Mouse (Mus musculus) embryonic stem cell, embryonic (primary cell): Measurements from ENCODE around the gene Aebp1.

ENCODE experiments used
- CTCF ChIA-PET, 4 experiments: fragments of 300-600 bp in 2 of 4; fragments of 350-600 bp in 2 of 4; sonication (Branson Sonifier 250); formaldehyde crosslinking; loops; one replicate each; lab custom pipeline; 2022; ENCODE audit warnings: inconsistent platforms in 2 of 4; lab: Charles Lee
- POLR2A ChIA-PET, 4 experiments: fragments of 300-600 bp in 2 of 4; fragments of 350-600 bp in 2 of 4; sonication (Branson Sonifier 250); formaldehyde crosslinking; loops; one replicate each; lab custom pipeline; 2022; ENCODE audit warnings: antibody characterized with exemption in 4 of 4, inconsistent platforms in 1 of 4; lab: Charles Lee

The Aebp1 gene

DNA sequence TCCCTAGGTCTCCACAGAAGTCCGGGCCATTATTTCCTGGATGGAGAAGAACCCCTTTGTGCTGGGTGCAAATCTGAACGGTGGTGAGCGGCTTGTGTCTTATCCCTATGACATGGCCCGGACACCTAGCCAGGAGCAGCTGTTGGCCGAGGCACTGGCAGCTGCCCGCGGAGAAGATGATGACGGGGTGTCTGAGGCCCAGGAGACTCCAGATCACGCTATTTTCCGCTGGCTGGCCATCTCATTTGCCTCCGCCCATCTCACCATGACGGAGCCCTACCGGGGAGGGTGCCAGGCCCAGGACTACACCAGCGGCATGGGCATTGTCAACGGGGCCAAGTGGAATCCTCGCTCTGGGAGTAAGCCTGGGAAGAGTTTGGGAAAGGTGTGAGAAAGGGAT is 8.3 kb downstream of the Aebp1 start:
- ChIA-PET CTCF (interaction anchor here in 1 of 4 experiments (1.2 kb wide), 1 partner anchor 16 kb away, joined by 3 read pairs; no protein-coding TSS in a partner anchor), POLR2A (interaction anchor here in 2 of 4 experiments (1.1 to 3.0 kb wide), 4 partner anchors 8 to 68 kb away, joined by 3 to 21 read pairs (median 7); partner anchors contain the start of gene Pold2 (in 1 of the 2))

GRCm38 (mm10) chr11:5872707-5873106 is 11.0 kb downstream of the Aebp1 start:
- CTCF ChIA-PET, result interaction anchor here in 1 of 4 experiments (1.4 kb wide), 1 partner anchor 14 kb away, joined by 7 read pairs; no protein-coding TSS in a partner anchor
- POLR2A ChIA-PET, result interaction anchor here in 2 of 4 experiments (0.7 to 1.3 kb wide), 4 partner anchors 12 to 74 kb away, joined by 3 read pairs; no protein-coding TSS in a partner anchor

DNA sequence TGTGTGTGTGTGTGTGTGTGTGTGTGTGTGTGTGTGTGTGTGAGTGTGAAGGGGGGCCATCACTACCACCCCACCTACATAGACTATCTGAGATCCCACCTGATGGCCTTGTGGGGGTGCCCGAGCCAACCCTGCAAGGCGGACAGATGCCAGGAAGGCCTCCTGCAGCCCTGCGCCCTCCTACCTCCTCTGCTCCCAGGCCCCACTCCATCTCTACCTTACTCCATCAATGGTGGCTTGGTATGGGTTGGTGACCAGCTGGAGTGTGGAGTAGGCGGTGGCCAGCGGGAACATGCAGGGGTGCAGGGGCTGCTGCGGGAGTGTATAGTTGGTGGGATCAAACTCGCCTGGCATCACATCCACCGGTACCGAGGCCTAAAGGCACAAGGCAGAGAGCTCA is 11.4 kb downstream of the Aebp1 start:
- ChIA-PET POLR2A (interaction anchor here in 2 of 4 experiments (0.7 to 1.3 kb wide), 3 partner anchors 12 to 71 kb away, joined by 3 read pairs; no protein-coding TSS in a partner anchor), CTCF (interaction anchor here in 1 of 4 experiments (1.4 kb wide), 1 partner anchor 13 kb away, joined by 7 read pairs; no protein-coding TSS in a partner anchor)

GRCm38 (mm10) chr11:5877421-5877820 is 15.7 kb downstream of the Aebp1 start:
- CTCF ChIA-PET, result interaction anchor here (0.6 to 3.1 kb wide), 11 partner anchors 9 to 321 kb away, joined by 3 to 19 read pairs (median 3); partner anchors contain the start of genes Aebp1 (in 1 of the 4) and Ykt6 (in 1 of the 4)
- POLR2A ChIA-PET, result interaction anchor here (0.6 to 4.9 kb wide), 34 partner anchors 9 to 496 kb away, joined by 3 to 22 read pairs (median 4); partner anchors contain the start of genes Dbnl (in 2 of the 4), Polm (in 2 of the 4), Urgcp (in 2 of the 4) and Mrps24 (in 1 of the 4)

DNA sequence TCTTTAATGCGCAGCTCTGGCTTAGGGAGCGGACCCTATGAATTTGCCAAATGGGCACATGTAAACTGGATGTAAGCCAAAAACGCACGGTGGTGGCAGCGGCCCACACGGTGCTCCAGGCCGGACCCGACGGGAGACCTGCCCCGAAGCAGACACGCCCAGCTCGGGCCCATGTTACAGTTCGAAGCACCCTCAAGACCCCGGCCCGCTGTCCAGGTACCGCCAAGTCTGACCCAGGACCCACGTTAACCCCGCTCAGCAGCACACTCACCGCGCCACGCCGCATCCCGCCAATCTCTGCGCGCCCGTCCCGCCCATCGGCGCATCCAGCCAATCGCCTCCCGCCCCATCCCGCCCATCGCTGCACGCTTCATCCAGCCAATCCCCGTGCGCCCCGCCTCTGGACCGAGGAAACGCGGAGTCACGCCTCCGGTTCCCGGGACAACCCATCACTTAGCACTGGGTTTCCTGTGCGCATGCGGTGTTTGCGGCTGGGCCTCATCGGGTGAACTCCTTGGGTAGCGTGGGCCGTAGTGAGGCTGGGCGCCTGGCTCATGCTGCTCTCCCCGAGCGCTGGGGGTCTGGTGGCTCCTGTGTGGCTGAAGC is 16.3 kb downstream of the Aebp1 start, which contains the start of gene Pold2:
TSS of gene Pold2 (minus strand) at position 372 of the 606 bp plus-strand sequence.
- ChIA-PET CTCF (interaction anchor here (0.6 to 3.1 kb wide), 14 partner anchors 8 to 382 kb away, joined by 3 to 19 read pairs (median 4); partner anchors contain the start of genes Aebp1 (in 1 of the 4), Dbnl (in 1 of the 4) and Myl7 (in 1 of the 4)), POLR2A (interaction anchor here (0.6 to 4.9 kb wide), 38 partner anchors 8 to 495 kb away, joined by 3 to 22 read pairs (median 4); partner anchors contain the start of genes Dbnl (in 2 of the 4), Polm (in 2 of the 4), Aebp1 (in 1 of the 4) and Mrps24 (in 1 of the 4))

GRCm38 (mm10) chr11:5878661-5879060 is 16.9 kb downstream of the Aebp1 start:
- CTCF ChIA-PET, result interaction anchor here (0.6 to 3.1 kb wide), 11 partner anchors 8 to 381 kb away, joined by 3 to 17 read pairs (median 8); partner anchors contain the start of genes Dbnl (in 1 of the 4) and Myl7 (in 1 of the 4)

GRCm38 (mm10) chr11:5879905-5880304 is 18.2 kb downstream of the Aebp1 start:
- ChIA-PET POLR2A (interaction anchor here in 3 of 4 experiments (0.5 to 4.9 kb wide), 36 partner anchors 12 to 565 kb away, joined by 3 to 22 read pairs (median 3); partner anchors contain the start of genes Dbnl (in 2 of the 3), Gck (in 2 of the 3), Myl7 (in 1 of the 3) and Polm (in 1 of the 3)), CTCF (interaction anchor here (0.6 to 2.5 kb wide), 44 partner anchors 11 to 500 kb away, joined by 3 to 15 read pairs (median 4); partner anchors contain the start of genes Ykt6 (in 3 of the 4), Dbnl (in 2 of the 4), Myl7 (in 1 of the 4) and Polm (in 1 of the 4))

More at GRCm38 (mm10) chr11:5878661-5879060, 16.9 kb downstream of the Aebp1 start:
- POLR2A ChIA-PET, result interaction anchor here in 3 of 4 experiments (0.6 to 4.9 kb wide), 31 partner anchors 8 to 566 kb away, joined by 3 to 22 read pairs (median 4); partner anchors contain the start of genes Dbnl (in 3 of the 3), Polm (in 2 of the 3), Urgcp (in 2 of the 3) and Aebp1 (in 1 of the 3)

DNA sequence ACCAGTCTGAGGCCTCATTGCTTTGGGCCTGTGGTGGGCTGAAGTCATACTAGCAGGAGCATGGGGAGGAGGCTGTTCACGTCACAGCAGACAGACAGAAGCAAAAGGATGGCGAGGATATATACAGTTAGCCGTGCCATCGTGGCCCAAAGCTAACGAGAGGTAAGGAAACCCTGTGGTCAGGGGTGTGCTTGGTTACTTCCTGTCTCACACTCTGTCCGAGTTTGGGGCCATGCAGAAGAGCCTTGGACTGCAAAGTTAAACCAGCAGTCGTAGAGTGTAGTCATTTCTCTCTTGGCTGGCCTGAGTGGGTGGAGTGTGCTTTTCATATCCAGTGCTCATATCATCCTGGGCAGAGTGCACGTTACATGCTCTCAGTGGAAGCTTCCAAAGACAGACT is 20.8 kb downstream of the Aebp1 start:
- ChIA-PET POLR2A (interaction anchor here in 2 of 4 experiments (0.9 to 1.6 kb wide), 6 partner anchors 12 to 95 kb away, joined by 3 to 4 read pairs (median 3); partner anchors contain the start of gene Dbnl (in 1 of the 2)), CTCF (interaction anchor here in 1 of 4 experiments (0.6 to 1.2 kb wide), 3 partner anchors 73 to 764 kb away, joined by 3 to 5 read pairs (median 4); partner anchors contain the start of gene Ykt6)

DNA sequence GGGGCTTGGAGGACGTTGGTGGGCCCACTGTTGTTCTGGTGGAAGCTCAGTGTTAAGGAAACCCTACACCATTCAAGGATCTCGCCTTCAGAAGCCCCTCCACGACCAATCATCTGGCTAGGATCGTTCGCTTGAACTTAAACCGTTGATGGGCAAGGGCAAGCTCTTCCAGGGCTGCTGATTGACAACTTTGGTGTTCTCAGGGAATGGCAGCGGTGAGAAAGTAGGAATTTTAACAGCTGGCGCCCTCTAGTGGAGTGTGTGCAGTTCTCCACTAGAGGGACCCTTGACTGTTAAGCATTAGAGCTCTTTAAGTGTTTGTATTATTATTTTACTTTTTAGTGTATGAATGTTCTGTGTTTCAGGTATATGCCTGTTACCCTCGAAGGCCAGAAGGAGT is 24.4 kb downstream of the Aebp1 start:
- ChIA-PET POLR2A (interaction anchor here (0.6 to 2.2 kb wide), 39 partner anchors 8 to 771 kb away, joined by 3 to 12 read pairs (median 4); partner anchors contain the start of genes Urgcp (in 3 of the 4), Dbnl (in 1 of the 4), Ddx56 (in 1 of the 4) and Mrps24 (in 1 of the 4)), CTCF (interaction anchor here (0.5 to 3.8 kb wide), 158 partner anchors 8 to 1292 kb away, joined by 3 to 51 read pairs (median 4); partner anchors contain the start of genes Dbnl (in 3 of the 4), Myl7 (in 3 of the 4), Pold2 (in 3 of the 4) and Aebp1 (in 2 of the 4))

DNA sequence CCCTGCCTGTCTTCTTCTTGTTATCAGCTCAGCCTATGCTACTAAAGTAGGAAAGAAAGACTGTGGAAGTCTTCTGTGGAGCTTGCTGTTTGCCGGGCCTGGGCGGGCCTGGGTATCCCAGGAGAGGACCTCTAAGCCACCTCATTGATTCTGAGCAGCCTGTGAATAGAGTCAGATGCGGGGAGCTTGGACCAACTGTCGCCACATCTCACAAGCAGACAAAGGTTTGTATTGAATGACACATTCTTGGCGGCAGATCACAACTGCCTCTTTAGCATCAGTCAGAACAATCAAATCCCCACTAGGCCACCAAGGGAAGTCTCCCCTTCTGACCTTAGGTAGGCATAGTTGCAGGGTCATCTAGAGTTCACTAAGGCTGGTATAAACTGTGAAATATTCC is 25.5 kb downstream of the Aebp1 start:
- POLR2A ChIA-PET, result interaction anchor here (0.5 to 2.2 kb wide), 16 partner anchors 8 to 125 kb away, joined by 3 to 12 read pairs (median 4); partner anchors contain the start of genes Urgcp (in 2 of the 4), Myl7 (in 1 of the 4), Pgam2 (in 1 of the 4) and Polm (in 1 of the 4)
- CTCF ChIA-PET, result interaction anchor here (0.6 to 3.8 kb wide), 48 partner anchors 9 to 904 kb away, joined by 3 to 51 read pairs (median 7); partner anchors contain the start of genes Myl7 (in 2 of the 4), Pold2 (in 2 of the 4), Ykt6 (in 2 of the 4) and Aebp1 (in 1 of the 4)

DNA sequence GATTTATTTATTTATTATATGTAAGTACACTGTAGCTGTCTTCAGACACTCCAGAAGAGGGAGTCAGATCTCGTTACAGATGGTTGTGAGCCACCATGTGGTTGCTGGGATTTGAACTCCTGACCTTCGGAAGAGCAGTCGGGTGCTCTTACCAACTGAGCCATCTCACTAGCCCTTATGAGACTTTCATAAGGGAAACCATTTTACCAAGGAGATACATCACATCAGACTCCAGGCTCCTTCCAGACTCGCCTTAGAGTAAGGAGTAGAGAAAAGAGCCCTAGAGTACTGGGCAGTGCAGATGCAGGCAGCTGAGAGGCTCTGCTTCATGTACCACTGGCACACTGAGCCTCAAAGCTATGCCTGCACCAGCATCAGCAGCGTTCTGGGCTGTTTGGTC is 26.8 kb downstream of the Aebp1 start:
- CTCF ChIA-PET, result interaction anchor here in 1 of 4 experiments (1.7 kb wide), 1 partner anchor 11 kb away, joined by 3 read pairs; the partner anchor contains the start of gene Myl7
- POLR2A ChIA-PET, result interaction anchor here in 1 of 4 experiments (1.2 kb wide), 1 partner anchor 11 kb away, joined by 3 read pairs; no protein-coding TSS in a partner anchor

- POLR2A ChIA-PET, result interaction anchor here in 3 of 4 experiments (0.6 to 1.7 kb wide), 4 partner anchors 12 to 91 kb away, joined by 3 read pairs; no protein-coding TSS in a partner anchor
- CTCF ChIA-PET, result interaction anchor here in 3 of 4 experiments (1.1 to 2.2 kb wide), 3 partner anchors 12 to 21 kb away, joined by 3 to 7 read pairs (median 5); no protein-coding TSS in a partner anchor
Measured at GRCm38 (mm10) chr11:5892151-5892591, 30.4 kb downstream of the Aebp1 start.

GRCm38 (mm10) chr11:5892810-5893368 is 31.1 kb downstream of the Aebp1 start:
- POLR2A ChIA-PET, result interaction anchor here in 3 of 4 experiments (0.6 to 1.5 kb wide), 3 partner anchors 16 to 131 kb away, joined by 3 to 4 read pairs (median 3); partner anchors contain the start of gene Urgcp (in 1 of the 3)
- CTCF ChIA-PET, result interaction anchor here in 2 of 4 experiments (1.0 to 2.2 kb wide), 2 partner anchors 11 to 13 kb away, joined by 3 to 7 read pairs; no protein-coding TSS in a partner anchor

DNA sequence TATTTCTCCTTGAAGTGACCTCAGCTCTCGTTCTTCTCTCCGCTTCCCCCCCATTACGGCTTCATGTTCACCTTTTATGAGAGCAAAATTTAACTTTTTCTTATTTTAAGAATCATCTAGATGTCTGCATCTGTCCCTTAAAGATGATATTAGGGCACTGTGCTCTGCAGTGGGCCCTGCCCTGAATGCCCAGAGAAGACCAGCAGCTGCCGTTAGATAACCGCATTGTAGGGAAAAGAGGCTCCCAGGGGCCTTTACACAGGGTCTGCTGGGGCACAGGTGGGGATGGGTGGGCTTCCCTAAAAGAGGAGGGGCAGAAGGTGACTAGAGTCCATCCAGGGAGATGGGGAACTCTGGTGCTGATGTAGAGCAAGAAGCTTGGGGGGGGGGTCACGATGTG is 32.1 kb downstream of the Aebp1 start:
- CTCF ChIA-PET, result interaction anchor here in 3 of 4 experiments (1.0 to 5.5 kb wide), 5 partner anchors 8 to 19 kb away, joined by 3 to 48 read pairs (median 4); no protein-coding TSS in a partner anchor
- POLR2A ChIA-PET, result interaction anchor here in 2 of 4 experiments (1.1 to 1.5 kb wide), 2 partner anchors 12 to 132 kb away, joined by 4 read pairs; partner anchors contain the start of gene Urgcp (in 1 of the 2)

- ChIA-PET POLR2A (interaction anchor here (0.6 to 3.4 kb wide), 44 partner anchors 9 to 797 kb away, joined by 3 to 20 read pairs (median 4); partner anchors contain the start of genes Dbnl (in 2 of the 4), Pold2 (in 2 of the 4), Aebp1 (in 1 of the 4) and Polm (in 1 of the 4)), CTCF (interaction anchor here (0.5 to 5.5 kb wide), 18 partner anchors 9 to 606 kb away, joined by 3 to 51 read pairs (median 5); partner anchors contain the start of genes Gck (in 1 of the 4) and Pold2 (in 1 of the 4))
Measured at GRCm38 (mm10) chr11:5897230-5897629, 35.5 kb downstream of the Aebp1 start.

GRCm38 (mm10) chr11:5897839-5898238 is 36.1 kb downstream of the Aebp1 start:
- ChIA-PET POLR2A (interaction anchor here (0.9 to 3.4 kb wide), 42 partner anchors 8 to 798 kb away, joined by 3 to 20 read pairs (median 4); partner anchors contain the start of genes Dbnl (in 2 of the 4), Pold2 (in 2 of the 4), Ykt6 (in 2 of the 4) and Aebp1 (in 1 of the 4)), CTCF (interaction anchor here (0.7 to 5.5 kb wide), 20 partner anchors 9 to 109 kb away, joined by 3 to 51 read pairs (median 4); partner anchors contain the start of genes Gck (in 1 of the 4) and Pold2 (in 1 of the 4))
